Mouse (Mus musculus) intestine, postnatal 0 days (tissue): ENCODE data around the gene Fbln1. TPM values are rescaled to one million over a fixed set of nuclear protein-coding genes. Genes with fewer than 3 reads are reported as not detected.

ENCODE experiments used
- ATAC-seq: fragments of 200-750 bp; cut with Nextera tagmentation; 2 replicates; pipeline ENCODE4 v1.8.0; 2017; ENCODE audit warnings: mild to moderate bottlenecking, moderate TSS enrichment, moderate library complexity
- H3K27ac ChIP-seq: fragments of 300-500 bp; sonication (generic); 2 replicates; pipeline ENCODE4 v1.5.1; 2014; ENCODE audit warnings: mild to moderate bottlenecking, low read depth, low read length, moderate library complexity
- H3K27me3 ChIP-seq: fragments of 300-500 bp; sonication (generic); replicated peaks from 2 replicates; pipeline ENCODE4 v1.6.1; 2014; ENCODE audit warnings: low read length, mixed read lengths; ENCODE audit not compliant: control insufficient read depth, insufficient read depth
- H3K36me3 ChIP-seq: fragments of 300-500 bp; sonication (generic); 2 replicates; pipeline ENCODE4 v1.6.1; 2014; ENCODE audit warnings: mild to moderate bottlenecking, moderate library complexity; ENCODE audit not compliant: control insufficient read depth, insufficient read depth
- H3K4me1 ChIP-seq: fragments of 300-500 bp; sonication (generic); replicated peaks from 2 replicates; pipeline ENCODE4 v1.6.1; 2014; ENCODE audit warnings: antibody characterized with exemption, low read length, mixed read lengths; ENCODE audit not compliant: control insufficient read depth, insufficient read depth
- H3K4me2 ChIP-seq: fragments of 300-500 bp; sonication (generic); replicated peaks from 2 replicates; pipeline ENCODE4 v1.6.1; 2014; ENCODE audit warnings: low read depth, mild to moderate bottlenecking, moderate library complexity
- H3K4me3 ChIP-seq: fragments of 300-500 bp; sonication (generic); 2 replicates; pipeline ENCODE4 v1.5.1; 2014; ENCODE audit warnings: low read depth, low read length
- H3K9ac ChIP-seq: fragments of 300-500 bp; sonication (generic); 2 replicates; pipeline ENCODE4 v1.6.1; 2014; ENCODE audit warnings: mild to moderate bottlenecking, low read depth, low read length
- H3K9me3 ChIP-seq: fragments of 300-500 bp; sonication (generic); 2 replicates; pipeline ENCODE4 v1.6.1; 2016; ENCODE audit warnings: mixed run types; ENCODE audit not compliant: control insufficient read depth
- CTCF ChIP-seq: sonication (generic); IDR thresholded peaks from 2 replicates; pipeline ENCODE4 v1.5.1; 2016; ENCODE audit warnings: low read depth, mild to moderate bottlenecking, control low read depth, antibody characterized with exemption, moderate library complexity
- WGBS: fragments of 180-500 bp; shearing (Covaris S2); extraction: QIAGEN DNeasy Blood & Tissue Kit; methylation state at CpG from one replicate; pipeline ENCODE4 v1.1.7; 2014; 5-methylcytosine and 5-hydroxymethylcytosine counted together
- polyA plus RNA-seq: library from polyadenylated mRNA; unstranded; fragments of >200 nt; fragmentation: Nextera tagmentation; extraction: Ambion mirVana; gene quantifications from 2 replicates; pipeline ENCODE4 v1.2.1, GENCODE M21; 2015

Gene Fbln1
- polyA plus RNA-seq, 1 experiment from 2014 or later, result 97.9 TPM

DNA sequence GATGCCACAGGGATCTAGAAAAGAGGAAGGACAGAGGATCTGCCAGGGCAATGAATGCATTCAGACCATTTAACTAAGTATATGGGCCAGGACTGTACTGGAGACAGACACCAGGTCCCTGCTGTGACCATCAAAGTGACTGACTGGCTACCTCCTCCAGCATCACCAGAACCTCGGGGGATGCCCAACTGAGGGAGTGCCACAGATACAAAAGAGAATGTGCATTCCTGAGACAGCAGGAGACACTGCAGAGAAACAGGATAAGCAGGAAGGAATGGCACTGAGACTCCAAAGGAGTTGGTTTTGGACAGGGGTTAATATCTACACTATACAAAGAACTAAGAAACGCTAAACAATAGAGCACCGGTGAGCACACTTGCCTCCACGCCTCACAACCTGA lies 97.5 kb downstream of the Fbln1 start:
- Histone ChIP-seq H3K4me1 (no peaks in the 10 kb centered on the region), H3K36me3 (no peaks in the 10 kb centered on the region), H3K27me3 (no peaks in the 10 kb centered on the region), H3K9me3 (no peaks in the 10 kb centered on the region), H3K4me3 (no peak overlapping the region), H3K4me2 (no peak overlapping the region), H3K27ac (no peak overlapping the region), H3K9ac (no peak overlapping the region)
- ATAC-seq, result no peak
- TF ChIP-seq CTCF, result no peak
- WGBS, result 81% methylated on average over 4 of the region's 4 CpGs

DNA sequence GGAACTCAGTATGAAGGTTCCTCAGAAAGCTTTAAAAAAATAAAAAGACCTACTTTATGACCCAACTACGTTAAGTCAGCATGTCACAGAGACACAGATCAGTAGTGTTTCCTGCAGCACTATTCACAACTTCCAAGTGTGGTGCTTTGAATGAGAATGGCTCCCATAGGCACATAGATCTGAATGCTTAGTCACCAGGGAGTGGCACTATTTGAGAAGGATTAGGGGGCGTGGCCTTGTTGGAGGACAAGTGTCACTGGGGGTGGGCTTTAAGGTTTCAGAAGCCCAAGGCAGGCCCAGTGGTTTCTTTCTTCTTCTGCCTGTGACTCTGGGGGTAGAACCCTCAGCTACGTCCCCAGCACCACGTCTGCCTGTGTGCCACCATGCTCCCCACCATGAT lies 98.2 kb downstream of the Fbln1 start:
- WGBS, result 82% methylated on average over 4 of the region's 4 CpGs
- H3K27ac ChIP-seq, result no peak overlapping the region

DNA sequence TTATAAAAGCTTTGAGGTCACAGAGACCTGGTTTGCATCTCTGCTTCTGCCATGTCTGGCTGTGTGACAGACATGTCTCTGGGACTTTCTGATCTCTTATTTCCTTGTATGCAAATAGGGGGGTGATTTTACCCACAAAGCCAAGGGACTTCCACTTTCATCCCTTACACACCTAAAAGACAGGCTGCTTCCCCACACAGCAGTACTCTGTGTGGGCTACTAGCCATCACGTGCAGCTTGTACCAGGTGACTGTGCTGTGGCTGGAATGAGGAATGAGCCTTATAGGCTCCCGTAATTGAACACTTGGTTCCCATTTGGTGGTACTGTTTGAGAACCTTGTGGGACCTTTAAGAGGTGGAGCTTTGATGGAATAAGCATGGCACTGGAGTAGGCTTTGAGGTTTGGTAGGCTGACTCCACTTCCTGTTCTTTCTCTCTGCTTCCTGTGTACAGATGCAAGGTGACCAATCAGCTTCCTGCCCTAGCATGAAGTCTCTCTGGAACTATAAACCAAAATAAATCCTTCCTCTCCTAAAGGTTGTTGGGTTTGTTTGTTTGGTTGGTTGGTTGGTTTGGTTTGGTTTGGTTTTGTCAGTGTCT lies 101.4 kb downstream of the Fbln1 start:
- Histone ChIP-seq H3K9me3 (no peaks in the 10 kb centered on the region), H3K27ac (no peak overlapping the region), H3K4me3 (no peak overlapping the region), H3K4me1 (no peaks in the 10 kb centered on the region), H3K36me3 (no peaks in the 10 kb centered on the region), H3K27me3 (no peaks in the 10 kb centered on the region), H3K9ac (no peak overlapping the region), H3K4me2 (no peak overlapping the region)
- no peak for TF ChIP-seq CTCF
- 91% methylated on average over 2 of the region's 2 CpGs for WGBS
- no peak for ATAC-seq

More for the DNA sequence above, 98.2 kb downstream of the Fbln1 start:
- Histone ChIP-seq H3K9me3 (no peaks in the 10 kb centered on the region), H3K9ac (no peak overlapping the region), H3K4me1 (no peaks in the 10 kb centered on the region), H3K4me3 (no peak overlapping the region), H3K4me2 (no peak overlapping the region), H3K27me3 (no peaks in the 10 kb centered on the region), H3K36me3 (no peaks in the 10 kb centered on the region)
- TF ChIP-seq CTCF, result no peak
- ATAC-seq, result no peak

DNA sequence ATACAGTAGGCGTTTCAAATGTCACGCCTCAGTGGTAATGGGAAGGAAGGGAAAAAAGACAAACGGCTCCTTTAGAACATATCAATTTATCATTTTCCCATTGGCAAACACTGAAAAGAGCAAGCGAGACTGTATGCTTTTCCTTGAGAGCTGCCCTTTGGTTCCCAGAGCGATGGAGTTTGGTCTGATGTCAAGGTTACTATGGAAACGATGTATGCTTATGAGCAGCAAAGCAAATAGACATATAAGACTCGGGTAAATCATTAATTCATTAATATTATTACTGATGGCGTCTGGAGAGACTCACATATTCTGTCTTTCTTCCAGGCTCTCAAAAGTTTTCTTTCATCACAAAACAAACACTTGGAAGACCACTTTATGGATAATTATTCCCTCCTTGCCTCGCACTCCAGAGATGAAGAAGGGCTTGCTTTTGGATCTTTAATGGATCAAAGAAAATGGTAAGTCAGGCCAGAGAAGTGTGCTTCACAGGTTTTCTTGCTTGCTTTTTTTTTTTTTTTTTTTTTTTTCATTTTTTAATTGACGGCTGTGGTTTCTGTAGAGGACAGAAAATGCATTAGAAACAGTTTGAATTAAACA lies 105.4 kb downstream of the Fbln1 start:
- H3K36me3 ChIP-seq, result no peaks in the 10 kb centered on the region
- no peaks in the 10 kb centered on the region for H3K4me1 ChIP-seq
- H3K27me3 ChIP-seq, result no peaks in the 10 kb centered on the region
- no peak overlapping the region for H3K27ac ChIP-seq
- ATAC-seq, result no peak; the same call in 1 of the 2 replicates
- no peak overlapping the region for H3K9ac ChIP-seq
- TF ChIP-seq CTCF, result no peak
- no peak overlapping the region for H3K4me2 ChIP-seq
- H3K4me3 ChIP-seq, result no peak overlapping the region
- no peaks in the 10 kb centered on the region for H3K9me3 ChIP-seq
- 37% methylated on average over 10 of the region's 10 CpGs for WGBS

DNA sequence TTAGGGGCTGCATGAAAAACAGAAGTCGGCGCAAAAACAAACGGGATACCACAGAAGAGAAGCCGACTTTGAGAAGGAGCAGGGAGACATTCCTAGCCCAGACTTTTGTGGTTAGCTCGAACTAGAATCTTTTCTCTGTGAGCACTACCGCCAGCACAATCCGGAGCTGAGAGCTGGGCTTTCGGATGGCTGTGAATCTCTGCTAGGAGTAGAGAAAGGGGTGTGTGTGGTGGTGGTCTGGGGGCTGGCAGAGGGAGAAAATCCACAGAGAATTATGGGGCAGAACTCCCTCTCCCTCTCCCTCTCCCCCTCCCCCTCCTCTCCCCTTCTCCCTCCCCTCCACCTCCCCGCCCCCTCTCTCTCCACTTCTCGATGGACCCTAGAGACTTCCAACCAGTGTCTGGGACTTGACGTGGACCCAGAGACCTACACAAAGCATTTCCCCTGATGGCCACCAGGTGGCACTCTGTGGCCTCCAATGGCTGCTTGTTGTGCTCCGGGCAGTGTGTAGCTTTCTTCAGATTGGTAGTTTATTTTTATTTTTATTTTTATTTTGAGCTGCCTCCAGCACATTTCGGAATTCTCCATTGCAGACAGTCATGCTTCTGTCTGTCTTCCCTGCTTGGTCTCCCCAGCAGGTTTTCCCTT lies 109.8 kb downstream of the Fbln1 start:
- Histone ChIP-seq H3K36me3 (no peaks in the 10 kb centered on the region), H3K9me3 (no peaks in the 10 kb centered on the region), H3K27ac (no peak overlapping the region), H3K27me3 (no peaks in the 10 kb centered on the region), H3K4me2 (no peak overlapping the region), H3K4me1 (no peaks in the 10 kb centered on the region), H3K4me3 (no peak overlapping the region), H3K9ac (no peak overlapping the region)
- ATAC-seq, result no peak
- 42% methylated on average over 12 of the region's 13 CpGs for WGBS
- TF ChIP-seq CTCF, result peak; percentile 88

DNA sequence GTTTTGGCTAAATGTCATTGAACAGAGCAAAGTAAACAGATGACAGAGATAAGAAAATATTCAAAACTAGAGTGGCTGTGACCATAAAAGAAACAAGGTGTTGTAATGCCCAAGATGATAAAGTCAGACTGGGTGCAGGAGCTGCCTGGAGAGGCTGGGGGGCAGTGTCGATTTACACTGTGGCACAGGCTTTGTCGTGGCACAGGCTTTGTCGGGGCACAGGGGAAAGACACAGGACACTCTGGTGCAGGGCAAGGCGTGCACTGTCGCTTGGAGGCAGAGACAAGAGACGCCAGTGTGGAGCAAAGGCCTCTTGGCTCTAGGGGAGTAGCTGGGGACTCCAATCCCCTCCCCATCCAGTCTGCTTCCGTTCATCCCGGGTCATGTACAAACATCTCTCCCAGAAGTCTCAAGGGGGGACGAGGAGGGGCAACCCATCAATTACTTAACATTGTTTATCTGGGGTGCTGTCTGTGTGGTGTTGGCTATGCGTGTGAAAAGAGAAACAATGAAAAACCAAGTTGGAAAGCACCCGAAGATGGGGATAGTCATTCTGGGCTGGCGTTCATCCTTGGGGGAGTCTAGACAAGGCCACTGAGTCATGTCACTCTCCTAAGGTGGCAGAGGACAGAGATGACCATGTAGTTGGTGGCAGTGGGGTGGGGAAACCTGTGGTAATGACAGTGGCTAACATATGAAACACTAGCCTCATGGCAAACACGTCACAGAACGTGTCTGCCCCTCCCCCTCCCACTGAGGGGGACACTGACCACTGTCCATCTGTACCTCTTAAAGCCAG lies 110.8 kb downstream of the Fbln1 start:
- no peaks in the 10 kb centered on the region for H3K36me3 ChIP-seq
- 0 out of 2 replicates have a peak, but pooled peaks have one; percentile 21 for TF ChIP-seq CTCF
- H3K9ac ChIP-seq, result no peak overlapping the region
- no peaks in the 10 kb centered on the region for H3K9me3 ChIP-seq
- H3K4me2 ChIP-seq, result no peak overlapping the region
- H3K4me3 ChIP-seq, result no peak overlapping the region
- no peaks in the 10 kb centered on the region for H3K4me1 ChIP-seq
- ATAC-seq, result no peak
- WGBS, result 44% methylated on average over 14 of the region's 14 CpGs
- no peaks in the 10 kb centered on the region for H3K27me3 ChIP-seq
- no peak overlapping the region for H3K27ac ChIP-seq
